Mouse (Mus musculus): Measurements from ENCODE around the gene Galnt10. TPM values are rescaled to one million over a fixed set of nuclear protein-coding genes. Genes with fewer than 3 reads are reported as not detected.

The Galnt10 gene
- polyA plus RNA-seq, 1 experiment from 2014 or later, result 8.8 TPM

DNA sequence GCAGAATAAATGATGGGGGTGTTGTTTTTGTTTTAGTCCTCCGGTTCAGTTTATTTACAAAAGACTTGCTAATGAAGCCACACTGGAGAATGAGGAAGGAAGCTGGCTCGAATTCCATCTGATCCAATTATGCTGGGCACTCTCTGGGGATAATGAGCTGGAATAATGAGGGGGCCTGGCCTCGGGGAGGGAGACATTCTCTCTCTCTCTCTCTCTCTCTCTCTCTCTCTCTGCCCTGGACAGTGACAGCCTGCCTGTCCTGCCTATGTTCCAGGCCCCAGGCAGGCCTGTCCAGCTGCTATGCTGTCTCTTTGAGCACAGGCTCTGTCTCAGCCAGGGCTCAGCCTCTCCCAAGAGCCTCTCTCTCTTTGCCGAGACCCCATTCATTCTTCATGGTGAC is 128.7 kb downstream of the Galnt10 start:
- ATAC-seq (ENCODE audit: low FRiP score) (peak; percentile 75), DNase-seq (ENCODE audit: low spot score) (peak; percentile 64)
- WGBS, result 1% methylated on average over 4 of the region's 4 CpGs
- Histone ChIP-seq H3K9me3 (ENCODE audit: control insufficient read depth, low read length) (no peaks in the 10 kb centered on the region), H3K9ac (no peak overlapping the region), H3K27me3 (ENCODE audit: control insufficient read depth, insufficient read depth, low read length) (no peaks in the 10 kb centered on the region), H3K36me3 (replicated peaks; ENCODE audit: control insufficient read depth, insufficient read depth) (0 out of 2 replicates have a peak, but pooled peaks cover 9% of the 10 kb centered on the region), H3K4me3 (replicated peaks; ENCODE audit: low read length) (no peak overlapping the region), H3K27ac (peak overlapping the region; percentile 69), H3K4me2 (replicated peaks) (0 out of 2 replicates have a peak overlapping the region, but pooled peaks have one; percentile 8), H3K4me1 (replicated peaks; ENCODE audit: control insufficient read depth, insufficient read depth, low read length) (peaks cover 21% of the 10 kb centered on the region)

DNA sequence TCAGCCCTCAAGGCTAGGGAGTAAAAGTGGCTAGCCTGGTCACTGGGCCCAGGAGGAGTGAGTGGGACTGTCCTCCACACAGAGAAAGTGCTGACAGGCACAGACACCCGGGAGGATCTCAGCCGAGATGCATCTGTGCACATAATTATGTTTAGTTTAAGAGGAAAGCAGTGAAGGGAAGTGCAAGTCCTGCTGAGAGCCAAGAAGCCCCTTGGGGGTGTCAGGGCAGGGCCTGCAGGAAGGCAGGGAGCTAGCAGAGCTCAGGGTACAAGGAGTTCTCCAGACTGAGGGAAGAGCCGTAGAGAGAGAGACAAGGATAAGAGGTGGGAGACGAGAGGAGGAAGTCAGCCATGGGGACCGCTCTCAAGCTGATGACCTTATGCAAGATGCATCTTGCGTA is 130.6 kb downstream of the Galnt10 start:
- 65% methylated on average over 6 of the region's 6 CpGs for WGBS
- 0 out of 2 replicates have a peak, but pooled peaks cover 2% of the 10 kb centered on the region for H3K36me3 ChIP-seq (replicated peaks; ENCODE audit: control insufficient read depth, insufficient read depth)
- DNase-seq (ENCODE audit: low spot score), result no peak
- H3K27me3 ChIP-seq (ENCODE audit: control insufficient read depth, insufficient read depth, low read length), result no peaks in the 10 kb centered on the region
- no peak overlapping the region for H3K4me2 ChIP-seq (replicated peaks)
- H3K4me3 ChIP-seq (replicated peaks; ENCODE audit: low read length), result no peak overlapping the region
- H3K4me1 ChIP-seq (replicated peaks; ENCODE audit: control insufficient read depth, insufficient read depth, low read length), result peaks cover 21% of the 10 kb centered on the region
- H3K9me3 ChIP-seq (ENCODE audit: control insufficient read depth, low read length), result no peaks in the 10 kb centered on the region
- H3K9ac ChIP-seq, result no peak overlapping the region
- no peak for ATAC-seq (ENCODE audit: low FRiP score)
- H3K27ac ChIP-seq, result no peak overlapping the region

DNA sequence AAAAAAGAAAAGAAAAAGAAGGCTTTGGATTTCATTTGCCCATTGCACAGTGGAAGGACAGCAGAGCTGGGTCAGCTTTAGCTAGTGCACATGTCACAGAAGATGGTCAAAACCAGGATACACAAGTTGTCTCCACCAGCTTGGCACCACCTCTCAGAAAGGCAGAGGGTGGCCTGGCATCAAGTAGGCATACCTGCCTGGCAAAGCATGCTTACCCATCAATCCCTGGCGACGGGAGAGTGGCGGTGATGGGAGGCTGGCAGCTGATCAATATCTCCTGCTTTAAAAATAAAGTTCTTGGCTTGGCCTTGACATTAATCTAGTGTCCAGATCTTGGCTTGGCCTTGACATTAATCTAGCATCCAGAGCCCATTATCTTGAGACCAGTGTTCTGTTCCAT is 131.3 kb downstream of the Galnt10 start:
- no peaks in the 10 kb centered on the region for H3K27me3 ChIP-seq (ENCODE audit: control insufficient read depth, insufficient read depth, low read length)
- H3K27ac ChIP-seq, result no peak overlapping the region
- no peaks in the 10 kb centered on the region for H3K36me3 ChIP-seq (replicated peaks; ENCODE audit: control insufficient read depth, insufficient read depth)
- H3K4me2 ChIP-seq (replicated peaks), result no peak overlapping the region
- H3K4me1 ChIP-seq (replicated peaks; ENCODE audit: control insufficient read depth, insufficient read depth, low read length), result peaks cover 21% of the 10 kb centered on the region
- no peak overlapping the region for H3K4me3 ChIP-seq (replicated peaks; ENCODE audit: low read length)
- DNase-seq (ENCODE audit: low spot score), result no peak
- H3K9ac ChIP-seq, result no peak overlapping the region
- no peaks in the 10 kb centered on the region for H3K9me3 ChIP-seq (ENCODE audit: control insufficient read depth, low read length)
- ATAC-seq (ENCODE audit: low FRiP score), result no peak
- WGBS, result 68% methylated on average over 3 of the region's 3 CpGs

DNA sequence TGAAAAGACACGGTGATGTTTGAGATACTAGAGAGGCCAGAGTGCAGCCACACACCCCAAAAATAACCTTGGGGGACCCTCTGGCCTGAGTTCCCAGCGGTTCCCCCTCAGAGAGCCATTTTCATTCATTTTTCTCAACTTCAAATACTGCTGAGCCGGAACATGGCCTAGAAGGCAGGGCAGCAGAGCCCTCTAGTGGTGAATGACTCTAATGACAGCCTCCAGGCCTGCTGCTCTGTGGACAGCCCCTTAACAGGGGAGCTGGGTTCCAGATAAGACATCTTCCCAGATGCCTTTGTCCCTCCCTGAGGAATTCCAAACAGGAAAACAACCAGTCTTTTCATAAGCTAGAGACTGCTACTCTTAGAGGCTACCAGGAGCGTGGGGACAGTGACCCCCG is 133.1 kb downstream of the Galnt10 start:
- no peak overlapping the region for H3K4me2 ChIP-seq (replicated peaks)
- no peak overlapping the region for H3K27ac ChIP-seq
- H3K36me3 ChIP-seq (replicated peaks; ENCODE audit: control insufficient read depth, insufficient read depth), result no peaks in the 10 kb centered on the region
- H3K4me1 ChIP-seq (replicated peaks; ENCODE audit: control insufficient read depth, insufficient read depth, low read length), result peaks cover 16% of the 10 kb centered on the region
- 19% methylated on average over 5 of the region's 5 CpGs for WGBS
- H3K9ac ChIP-seq, result no peak overlapping the region
- H3K9me3 ChIP-seq (ENCODE audit: control insufficient read depth, low read length), result no peaks in the 10 kb centered on the region
- peak; percentile 92 for DNase-seq (ENCODE audit: low spot score)
- H3K27me3 ChIP-seq (ENCODE audit: control insufficient read depth, insufficient read depth, low read length), result no peaks in the 10 kb centered on the region
- no peak overlapping the region for H3K4me3 ChIP-seq (replicated peaks; ENCODE audit: low read length)
- ATAC-seq (ENCODE audit: low FRiP score), result peak; percentile 69

DNA sequence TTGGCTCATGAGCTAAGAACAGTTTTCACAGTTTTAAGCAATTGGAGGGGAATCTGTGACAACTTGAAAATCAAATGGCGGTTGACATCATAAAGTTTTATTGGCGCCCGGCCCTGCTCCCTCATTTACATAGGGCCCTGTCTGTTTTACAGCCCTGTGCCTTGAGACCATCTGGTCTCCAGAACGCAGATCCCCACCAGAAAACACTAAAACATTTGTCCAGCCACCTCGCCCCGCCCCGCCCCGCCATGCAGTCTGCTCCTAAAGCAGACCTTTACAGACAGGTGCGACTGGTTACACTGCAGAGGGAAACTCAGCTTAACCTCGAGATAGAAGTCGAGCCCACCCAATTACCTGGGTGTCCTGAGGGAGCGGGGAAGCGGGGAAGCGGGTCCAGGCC is 134.6 kb downstream of the Galnt10 start:
- H3K36me3 ChIP-seq (replicated peaks; ENCODE audit: control insufficient read depth, insufficient read depth), result no peaks in the 10 kb centered on the region
- DNase-seq (ENCODE audit: low spot score) (no peak), ATAC-seq (ENCODE audit: low FRiP score) (no peak)
- H3K4me1 ChIP-seq (replicated peaks; ENCODE audit: control insufficient read depth, insufficient read depth, low read length), result 0 out of 2 replicates have a peak, but pooled peaks cover 7% of the 10 kb centered on the region
- no peak overlapping the region for H3K4me2 ChIP-seq (replicated peaks)
- WGBS, result 86% methylated on average over 14 of the region's 14 CpGs
- no peak overlapping the region for H3K27ac ChIP-seq
- no peak overlapping the region for H3K9ac ChIP-seq
- H3K27me3 ChIP-seq (ENCODE audit: control insufficient read depth, insufficient read depth, low read length), result no peaks in the 10 kb centered on the region
- no peaks in the 10 kb centered on the region for H3K9me3 ChIP-seq (ENCODE audit: control insufficient read depth, low read length)
- H3K4me3 ChIP-seq (replicated peaks; ENCODE audit: low read length), result no peak overlapping the region

DNA sequence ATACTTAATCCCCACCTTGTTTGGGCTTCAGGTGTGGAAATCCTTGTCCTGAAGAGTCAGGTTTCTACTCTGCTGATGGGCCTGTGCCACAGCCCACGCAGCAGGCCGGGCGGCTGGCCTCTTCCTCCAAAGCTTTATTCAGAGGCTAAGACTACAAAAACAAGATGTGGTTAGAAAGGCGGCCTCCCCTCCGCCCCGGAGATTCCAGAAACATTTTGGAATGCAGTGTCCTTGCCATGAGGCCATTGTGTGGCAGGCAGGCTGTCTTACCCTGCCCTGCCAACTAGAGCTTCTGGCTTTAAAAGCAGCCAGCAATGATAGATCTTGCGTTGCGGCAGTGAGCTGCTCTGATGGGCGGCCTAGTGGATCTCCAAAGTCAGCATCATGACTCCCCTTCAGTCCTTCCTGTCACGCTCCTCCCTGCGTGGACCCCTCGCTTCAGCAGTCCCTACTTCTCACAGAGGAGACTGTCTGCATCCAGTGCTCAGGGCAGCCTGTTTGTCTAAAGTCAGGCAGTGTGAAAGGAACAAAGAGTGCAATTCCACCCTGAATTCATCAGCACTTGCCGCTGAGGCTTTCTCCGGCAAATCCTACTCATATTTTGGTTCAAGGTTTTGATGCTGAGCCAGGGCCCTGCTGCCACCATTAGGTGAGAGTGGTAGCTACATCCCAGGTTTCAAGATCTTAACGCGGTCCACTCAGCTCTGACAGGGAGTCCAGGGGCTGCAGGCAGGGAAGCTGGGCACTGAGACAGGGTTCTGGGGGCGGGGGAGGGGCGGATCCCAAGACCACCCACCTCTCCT is 141.6 kb downstream of the Galnt10 start:
- WGBS, result 22% methylated on average over 18 of the region's 18 CpGs
- Histone ChIP-seq H3K9me3 (ENCODE audit: control insufficient read depth, low read length) (no peaks in the 10 kb centered on the region), H3K27ac (peak overlapping the region; percentile 72), H3K27me3 (ENCODE audit: control insufficient read depth, insufficient read depth, low read length) (no peaks in the 10 kb centered on the region), H3K9ac (peak overlapping the region; percentile 36; the same call in 1 of the 2 replicates), H3K4me1 (replicated peaks; ENCODE audit: control insufficient read depth, insufficient read depth, low read length) (0 out of 2 replicates have a peak, but pooled peaks cover 14% of the 10 kb centered on the region), H3K4me2 (replicated peaks) (peak overlapping the region; percentile 22; the same call in 1 of the 2 replicates), H3K4me3 (replicated peaks; ENCODE audit: low read length) (no peak overlapping the region), H3K36me3 (replicated peaks; ENCODE audit: control insufficient read depth, insufficient read depth) (no peaks in the 10 kb centered on the region)
- ATAC-seq (ENCODE audit: low FRiP score) (peak; percentile 50; the same call in 1 of the 2 replicates), DNase-seq (ENCODE audit: low spot score) (peak; percentile 72)

DNA sequence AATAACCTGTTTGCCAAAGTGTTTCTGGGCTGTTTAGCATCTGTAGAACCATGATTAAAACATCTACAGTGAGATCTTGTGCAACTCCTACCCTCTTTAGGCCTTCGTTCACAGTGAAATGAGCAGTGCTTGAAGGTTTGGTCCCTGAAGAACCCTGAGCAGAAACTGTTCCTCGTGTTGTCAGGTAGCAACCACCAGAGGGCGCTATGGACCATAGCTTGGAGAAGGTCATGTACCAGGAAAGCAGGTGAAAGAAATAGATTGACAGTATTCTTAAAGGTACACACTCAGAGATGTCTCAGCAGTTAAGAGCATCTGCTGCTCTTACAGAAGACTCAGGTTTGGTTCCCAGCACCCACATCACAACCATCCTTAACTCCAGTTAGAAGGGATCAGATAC is 142.7 kb downstream of the Galnt10 start:
- WGBS, result 33% methylated on average over 3 of the region's 3 CpGs
- H3K27me3 ChIP-seq (ENCODE audit: control insufficient read depth, insufficient read depth, low read length), result no peaks in the 10 kb centered on the region

DNA sequence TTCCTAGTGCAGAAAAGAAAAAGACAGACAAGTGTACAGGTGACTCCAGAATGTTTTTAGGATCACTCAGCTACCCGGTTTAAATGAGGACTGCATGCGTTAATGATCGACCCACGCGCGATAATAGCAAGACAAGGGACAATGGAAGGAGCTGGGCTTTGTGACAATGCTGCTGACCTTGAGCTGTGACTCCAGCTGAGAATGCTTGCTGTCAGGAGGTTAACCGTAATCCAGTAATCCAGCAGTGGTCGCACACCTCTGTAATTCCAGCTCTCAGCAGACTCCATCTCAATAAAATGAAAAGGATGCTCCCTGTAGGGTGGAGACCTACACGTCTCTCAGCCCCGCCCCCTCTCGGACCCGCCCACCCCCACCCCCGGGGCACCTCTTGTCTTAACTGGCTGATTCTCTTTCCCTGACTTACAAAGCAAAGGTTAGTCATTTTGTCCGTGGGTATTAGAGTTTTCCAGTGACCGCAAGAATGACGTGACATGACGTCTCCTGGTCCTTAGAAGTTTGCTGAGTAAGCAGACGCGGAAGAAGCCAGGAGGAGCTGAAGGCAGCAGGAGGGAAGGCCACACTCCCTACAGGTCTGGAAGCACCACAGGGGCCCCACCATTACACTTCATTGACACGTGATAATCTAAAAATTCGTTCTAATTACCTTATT is 145.8 kb downstream of the Galnt10 start:
- WGBS, result 21% methylated on average over 21 of the region's 21 CpGs
- Histone ChIP-seq H3K9ac (no peak overlapping the region), H3K9me3 (ENCODE audit: control insufficient read depth, low read length) (no peaks in the 10 kb centered on the region)

More for the DNA sequence above, 142.7 kb downstream of the Galnt10 start:
- Histone ChIP-seq H3K36me3 (replicated peaks; ENCODE audit: control insufficient read depth, insufficient read depth) (no peaks in the 10 kb centered on the region), H3K9me3 (ENCODE audit: control insufficient read depth, low read length) (no peaks in the 10 kb centered on the region), H3K4me1 (replicated peaks; ENCODE audit: control insufficient read depth, insufficient read depth, low read length) (0 out of 2 replicates have a peak, but pooled peaks cover 14% of the 10 kb centered on the region), H3K9ac (no peak overlapping the region), H3K4me2 (replicated peaks) (no peak overlapping the region), H3K4me3 (replicated peaks; ENCODE audit: low read length) (no peak overlapping the region), H3K27ac (no peak overlapping the region)
- ATAC-seq (ENCODE audit: low FRiP score), result no peak
- no peak for DNase-seq (ENCODE audit: low spot score)

DNA sequence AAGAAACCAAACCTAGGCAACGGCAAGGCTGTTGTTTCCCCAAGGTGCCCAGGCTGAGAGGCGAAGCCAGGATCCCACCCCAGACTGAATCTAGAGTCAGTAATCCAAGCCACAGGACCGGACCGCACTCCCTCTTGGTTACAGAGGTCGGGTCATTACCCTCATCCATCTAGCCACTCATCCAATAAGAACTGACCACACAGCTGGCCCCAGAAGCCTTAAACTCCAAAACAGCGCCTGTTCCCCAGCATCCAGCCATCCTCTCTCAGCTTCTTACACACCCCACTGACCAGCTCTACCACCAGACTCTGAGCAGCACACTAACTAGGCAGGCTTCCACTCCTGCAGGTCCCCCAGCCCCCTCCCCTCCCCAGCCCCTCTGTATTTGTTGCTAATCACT is 149.8 kb downstream of the Galnt10 start:
- H3K4me3 ChIP-seq (replicated peaks; ENCODE audit: low read length), result no peak overlapping the region
- 52% methylated on average over 6 of the region's 6 CpGs for WGBS
- no peak overlapping the region for H3K4me2 ChIP-seq (replicated peaks)
- no peaks in the 10 kb centered on the region for H3K9me3 ChIP-seq (ENCODE audit: control insufficient read depth, low read length)
- ATAC-seq (ENCODE audit: low FRiP score) (no peak), DNase-seq (ENCODE audit: low spot score) (no peak)
- H3K36me3 ChIP-seq (replicated peaks; ENCODE audit: control insufficient read depth, insufficient read depth), result no peaks in the 10 kb centered on the region
- no peaks in the 10 kb centered on the region for H3K27me3 ChIP-seq (ENCODE audit: control insufficient read depth, insufficient read depth, low read length)
- H3K9ac ChIP-seq, result no peak overlapping the region
- H3K27ac ChIP-seq, result no peak overlapping the region
- H3K4me1 ChIP-seq (replicated peaks; ENCODE audit: control insufficient read depth, insufficient read depth, low read length), result no peaks in the 10 kb centered on the region

More for the DNA sequence above, 145.8 kb downstream of the Galnt10 start:
- 0 out of 2 replicates have a peak, but pooled peaks cover 14% of the 10 kb centered on the region for H3K4me1 ChIP-seq (replicated peaks; ENCODE audit: control insufficient read depth, insufficient read depth, low read length)
- no peak overlapping the region for H3K27ac ChIP-seq
- H3K4me3 ChIP-seq (replicated peaks; ENCODE audit: low read length), result no peak overlapping the region
- no peaks in the 10 kb centered on the region for H3K36me3 ChIP-seq (replicated peaks; ENCODE audit: control insufficient read depth, insufficient read depth)
- ATAC-seq (ENCODE audit: low FRiP score), result no peak
- no peak overlapping the region for H3K4me2 ChIP-seq (replicated peaks)
- DNase-seq (ENCODE audit: low spot score), result no peak
- no peaks in the 10 kb centered on the region for H3K27me3 ChIP-seq (ENCODE audit: control insufficient read depth, insufficient read depth, low read length)

Data from hindbrain, embryonic 14.5 days (tissue).